Mouse (Mus musculus): ENCODE measurements at regions not wholly inside any gene's neighbourhood (a gene's known extent, or its start where the extent isn't known, plus 50 kb on each side); places are given as distances from the start of the nearest gene placed in this dataset.

DNA sequence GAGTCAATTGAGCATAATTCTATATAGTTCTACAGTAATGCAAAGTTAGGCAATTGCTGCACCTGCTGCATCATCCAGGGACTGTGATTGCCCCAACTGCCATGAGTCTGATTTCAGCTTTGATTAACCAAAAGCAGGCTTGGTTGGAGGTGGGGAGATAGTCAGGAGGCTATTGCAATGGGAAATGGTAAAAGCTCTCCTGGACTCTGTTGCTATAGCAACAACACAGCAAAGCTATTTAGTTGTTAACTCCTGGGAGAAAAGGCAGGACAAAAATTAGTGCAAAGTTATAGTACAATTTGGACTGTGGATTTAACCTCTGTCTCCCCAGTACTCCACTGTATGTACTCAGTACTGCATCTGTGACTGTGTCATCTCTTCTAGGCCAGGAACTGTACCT is 51.7 kb upstream of the Rasgrf1 start:
- Histone ChIP-seq H3K36me3 (ENCODE audit: control insufficient read depth, insufficient read depth, low read length) (no peaks in the 10 kb centered on the region), H3K27me3 (ENCODE audit: control insufficient read depth, insufficient read depth, low read length) (no peaks in the 10 kb centered on the region), H3K27ac (ENCODE audit: insufficient read depth, low read length) (no peak overlapping the region), H3K4me1 (ENCODE audit: control insufficient read depth, insufficient read depth, insufficient read length) (no peaks in the 10 kb centered on the region), H3K4me3 (ENCODE audit: extremely low read depth, insufficient read depth, insufficient read length) (no peak overlapping the region)
- DNase-seq (ENCODE audit: low read depth in 1 of 2, low spot score in 2 of 2), result no peak
- TF ChIP-seq POLR2A (IDR thresholded peaks at IDR 0.05; ENCODE audit: low read depth, low read length) (no peak), CTCF (IDR thresholded peaks at IDR 0.05; ENCODE audit: extremely low read depth, insufficient read depth, insufficient read length, insufficient replicate concordance) (no peak)

DNA sequence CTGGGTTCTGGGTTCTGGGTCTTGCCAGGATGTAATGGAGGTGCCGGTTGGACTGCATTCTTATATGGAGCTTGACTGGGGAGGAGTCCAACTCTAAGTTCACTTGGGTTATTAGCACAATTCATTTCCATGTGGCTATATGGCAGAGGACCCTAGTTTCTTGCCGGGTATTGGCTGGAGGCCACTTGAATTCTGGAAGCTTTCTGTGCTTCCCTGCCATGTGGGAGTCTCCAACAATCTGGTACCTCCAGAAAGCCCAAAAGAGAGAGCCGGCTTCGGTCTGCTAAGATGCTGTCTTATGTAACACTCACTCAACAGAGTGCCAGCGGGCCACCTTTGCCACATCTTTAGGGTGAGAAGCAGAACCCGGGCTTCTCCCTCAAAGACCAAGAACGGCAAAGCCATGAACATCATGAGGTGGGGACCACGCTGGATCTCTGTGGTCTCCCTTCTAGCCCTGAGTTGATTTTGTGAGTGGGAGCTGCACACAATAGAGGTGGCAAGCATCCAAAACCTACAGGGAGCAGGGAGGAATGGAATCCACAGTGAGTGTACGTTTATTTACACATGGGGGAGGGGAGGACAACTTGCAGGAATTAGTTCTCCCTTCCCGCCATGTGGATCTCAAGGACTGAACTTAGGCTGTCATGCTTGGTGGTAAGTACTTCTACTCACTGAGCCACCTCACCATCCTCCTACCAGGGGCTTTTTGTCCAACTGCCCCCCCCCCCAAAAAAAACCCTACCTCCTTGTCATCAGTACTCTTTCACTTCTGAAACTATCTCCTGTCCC is 59.0 kb upstream of the Rasgrf1 start:
- DNase-seq (ENCODE audit: low read depth in 1 of 2, low spot score in 2 of 2), result no peak
- Histone ChIP-seq H3K4me3 (ENCODE audit: extremely low read depth, insufficient read depth, insufficient read length) (no peak overlapping the region), H3K27ac (ENCODE audit: insufficient read depth, low read length) (no peak overlapping the region), H3K27me3 (ENCODE audit: control insufficient read depth, insufficient read depth, low read length) (no peaks in the 10 kb centered on the region), H3K36me3 (ENCODE audit: control insufficient read depth, insufficient read depth, low read length) (no peaks in the 10 kb centered on the region), H3K4me1 (ENCODE audit: control insufficient read depth, insufficient read depth, insufficient read length) (peaks cover 9% of the 10 kb centered on the region; the same call in 1 of the 2 replicates)
- TF ChIP-seq POLR2A (IDR thresholded peaks at IDR 0.05; ENCODE audit: low read depth, low read length), result no peak
- no peak for TF ChIP-seq CTCF (IDR thresholded peaks at IDR 0.05; ENCODE audit: extremely low read depth, insufficient read depth, insufficient read length, insufficient replicate concordance)
- 87% methylated on average over 10 of the region's 10 CpGs for WGBS

DNA sequence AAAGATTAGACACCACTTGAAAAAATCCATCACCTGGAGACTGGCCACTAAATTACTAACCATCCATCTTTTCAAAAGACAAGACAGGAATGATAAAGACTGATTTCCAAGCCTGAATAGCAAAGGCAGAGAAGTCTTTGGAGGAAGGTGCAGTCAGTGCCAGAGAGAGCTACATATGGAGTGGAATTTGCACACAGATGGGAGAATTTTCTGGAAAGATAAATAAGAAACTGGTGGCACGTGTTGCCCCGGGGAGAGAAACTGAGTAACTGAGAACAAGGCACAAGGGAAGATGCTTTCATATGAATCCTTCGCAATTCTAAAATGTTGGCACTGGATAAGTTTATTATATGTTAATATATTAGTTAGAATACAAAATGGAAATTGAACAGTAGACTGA is 59.8 kb upstream of the Rasgrf1 start:
- TF ChIP-seq CTCF (IDR thresholded peaks at IDR 0.05; ENCODE audit: extremely low read depth, insufficient read depth, insufficient read length, insufficient replicate concordance) (no peak), POLR2A (IDR thresholded peaks at IDR 0.05; ENCODE audit: low read depth, low read length) (no peak)
- Histone ChIP-seq H3K4me1 (ENCODE audit: control insufficient read depth, insufficient read depth, insufficient read length) (peaks cover 9% of the 10 kb centered on the region; the same call in 1 of the 2 replicates), H3K27me3 (ENCODE audit: control insufficient read depth, insufficient read depth, low read length) (no peaks in the 10 kb centered on the region), H3K36me3 (ENCODE audit: control insufficient read depth, insufficient read depth, low read length) (no peaks in the 10 kb centered on the region), H3K27ac (ENCODE audit: insufficient read depth, low read length) (no peak overlapping the region), H3K4me3 (ENCODE audit: extremely low read depth, insufficient read depth, insufficient read length) (no peak overlapping the region)
- WGBS, result 89% methylated on average over 3 of the region's 3 CpGs
- no peak for DNase-seq (ENCODE audit: low read depth in 1 of 2, low spot score in 2 of 2)

DNA sequence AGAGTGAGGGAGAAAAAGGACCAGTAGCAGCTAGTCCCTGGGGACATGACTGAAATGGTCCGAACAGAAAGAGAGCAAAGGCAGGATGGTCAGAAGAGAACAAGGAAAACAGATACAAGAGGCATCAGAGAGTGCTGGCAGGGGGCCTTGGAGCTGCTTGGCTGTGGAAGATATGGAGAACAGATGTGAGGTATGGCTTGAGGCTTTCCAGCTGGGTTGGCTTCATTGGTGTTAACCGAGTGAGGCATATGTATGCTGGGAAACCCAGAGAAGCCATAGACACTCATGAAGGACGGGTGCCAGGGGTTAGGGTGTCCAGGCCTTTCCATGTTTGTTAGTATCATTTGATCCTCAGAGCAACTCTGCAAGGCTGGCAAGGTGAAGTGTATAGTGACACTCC is 61.1 kb upstream of the Rasgrf1 start:
- WGBS, result 84% methylated on average over 3 of the region's 3 CpGs
- Histone ChIP-seq H3K4me3 (ENCODE audit: extremely low read depth, insufficient read depth, insufficient read length) (no peak overlapping the region), H3K27ac (ENCODE audit: insufficient read depth, low read length) (no peak overlapping the region), H3K27me3 (ENCODE audit: control insufficient read depth, insufficient read depth, low read length) (no peaks in the 10 kb centered on the region), H3K4me1 (ENCODE audit: control insufficient read depth, insufficient read depth, insufficient read length) (peaks cover 9% of the 10 kb centered on the region; the same call in 1 of the 2 replicates), H3K36me3 (ENCODE audit: control insufficient read depth, insufficient read depth, low read length) (no peaks in the 10 kb centered on the region)
- no peak for DNase-seq (ENCODE audit: low read depth in 1 of 2, low spot score in 2 of 2)
- TF ChIP-seq CTCF (IDR thresholded peaks at IDR 0.05; ENCODE audit: extremely low read depth, insufficient read depth, insufficient read length, insufficient replicate concordance) (no peak), POLR2A (IDR thresholded peaks at IDR 0.05; ENCODE audit: low read depth, low read length) (no peak)

DNA sequence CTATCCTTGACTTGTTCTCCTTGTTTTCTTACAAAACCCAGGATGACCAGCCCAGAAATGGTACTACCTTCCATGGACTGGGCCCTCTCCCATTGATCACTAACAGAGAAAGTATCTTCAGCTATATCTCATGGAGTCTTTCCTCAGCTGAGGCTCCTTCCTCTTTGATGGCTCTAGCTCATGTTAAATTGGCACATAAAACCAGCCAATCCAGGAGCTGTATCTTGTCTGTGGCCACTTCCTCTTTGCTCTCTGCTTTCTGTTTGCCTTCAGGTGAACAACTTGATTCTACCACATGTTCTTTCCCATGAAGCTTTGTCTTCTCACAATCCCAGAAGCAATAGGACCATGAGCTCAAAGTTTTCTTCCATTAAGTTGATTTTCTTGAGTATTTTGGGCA is 62.7 kb upstream of the Rasgrf1 start:
- Histone ChIP-seq H3K36me3 (ENCODE audit: control insufficient read depth, insufficient read depth, low read length) (no peaks in the 10 kb centered on the region), H3K4me3 (ENCODE audit: extremely low read depth, insufficient read depth, insufficient read length) (no peak overlapping the region), H3K4me1 (ENCODE audit: control insufficient read depth, insufficient read depth, insufficient read length) (peaks cover 15% of the 10 kb centered on the region; the same call in 1 of the 2 replicates), H3K27me3 (ENCODE audit: control insufficient read depth, insufficient read depth, low read length) (no peaks in the 10 kb centered on the region), H3K27ac (ENCODE audit: insufficient read depth, low read length) (no peak overlapping the region)
- DNase-seq (ENCODE audit: low read depth in 1 of 2, low spot score in 2 of 2), result no peak
- no peak for TF ChIP-seq CTCF (IDR thresholded peaks at IDR 0.05; ENCODE audit: extremely low read depth, insufficient read depth, insufficient read length, insufficient replicate concordance)

DNA sequence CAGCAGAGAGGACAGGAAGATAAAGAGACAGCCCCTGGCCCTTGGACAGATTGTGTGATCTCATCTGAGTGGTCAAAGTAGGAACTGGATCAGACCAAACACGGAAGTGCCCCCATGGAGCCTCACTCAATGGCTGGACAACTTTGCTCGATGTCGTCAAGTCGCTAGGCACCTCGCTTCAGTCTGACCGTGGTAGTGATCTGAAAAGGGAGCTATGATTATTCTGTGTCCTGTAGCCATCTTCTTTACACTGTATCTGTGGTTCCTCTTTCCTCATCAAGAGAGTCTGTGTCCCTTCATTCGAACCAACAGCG is 67.0 kb upstream of the Rasgrf1 start:
- DNase-seq (ENCODE audit: low read depth in 1 of 2, low spot score in 2 of 2), result peak in 1 of 2 experiments; percentile 57
- Histone ChIP-seq H3K4me1 (ENCODE audit: control insufficient read depth, insufficient read depth, insufficient read length) (peaks cover 18% of the 10 kb centered on the region; the same call in 1 of the 2 replicates), H3K36me3 (ENCODE audit: control insufficient read depth, insufficient read depth, low read length) (no peaks in the 10 kb centered on the region), H3K4me3 (ENCODE audit: extremely low read depth, insufficient read depth, insufficient read length) (peak overlapping the region; percentile 22; the same call in 1 of the 2 replicates), H3K27me3 (ENCODE audit: control insufficient read depth, insufficient read depth, low read length) (no peaks in the 10 kb centered on the region), H3K27ac (ENCODE audit: insufficient read depth, low read length) (peak overlapping the region; percentile 86)
- WGBS, result 51% methylated on average over 8 of the region's 8 CpGs
- TF ChIP-seq POLR2A (IDR thresholded peaks at IDR 0.05; ENCODE audit: low read depth, low read length), result no peak; the same call in 1 of the 2 replicates
- no peak for TF ChIP-seq CTCF (IDR thresholded peaks at IDR 0.05; ENCODE audit: extremely low read depth, insufficient read depth, insufficient read length, insufficient replicate concordance)

Data from spleen, adult 2 months (tissue).